Mouse (Mus musculus): ENCODE results near the gene Nradd. TPM values are rescaled to one million over a fixed set of nuclear protein-coding genes. Genes with fewer than 3 reads are reported as not detected.

The Nradd gene
- polyA plus RNA-seq, 1 experiment from 2014 or later, result 27.2 TPM

DNA sequence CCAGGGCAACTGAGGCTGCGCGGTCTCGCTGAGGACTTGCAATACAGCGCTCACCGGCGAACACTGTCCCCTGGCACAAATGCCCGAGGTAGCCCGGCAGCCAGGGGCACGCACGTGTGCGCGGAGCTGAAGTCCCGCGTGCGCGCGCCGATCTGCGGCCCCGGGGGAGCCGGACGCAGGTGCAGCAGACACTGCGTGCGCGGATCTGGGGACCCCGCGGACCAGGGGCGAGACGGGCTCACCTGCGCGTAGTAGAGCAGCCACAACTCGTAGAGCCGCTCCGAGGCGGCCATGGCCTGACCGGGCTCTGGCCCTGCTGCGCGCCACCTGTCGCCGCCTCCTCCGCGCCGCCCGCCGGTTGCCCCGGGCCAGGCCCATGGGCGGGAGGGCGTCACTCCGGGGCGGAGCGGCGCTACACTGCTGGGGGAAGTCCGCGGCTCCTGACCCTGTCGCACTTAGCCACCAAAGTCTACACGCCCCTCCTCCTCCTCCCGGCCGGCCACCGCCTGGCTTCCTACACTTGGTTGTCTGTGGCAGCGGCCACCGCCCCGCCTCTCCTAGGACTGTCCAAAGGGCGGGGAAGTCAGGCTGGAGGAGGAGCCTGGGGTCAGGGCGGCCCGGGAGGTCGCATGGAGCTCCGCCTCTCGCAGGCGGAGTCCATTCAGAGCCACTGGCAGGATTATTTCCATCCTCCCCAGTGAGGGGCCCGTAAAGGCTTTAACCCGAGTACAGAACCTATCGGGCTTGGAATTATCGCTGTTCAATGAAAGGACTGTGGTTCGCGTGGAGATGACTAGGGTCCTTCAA lies 29.6 kb upstream of the Nradd start, which contains the start of gene Nbeal2:
Gene Nbeal2 (minus strand): TSS at position 507 of the 807 bp plus-strand sequence.
- peak within 1 kb of the TSS; percentile 83 for H3K9ac ChIP-seq (ENCODE audit: low read length)
- H3K4me2 ChIP-seq (ENCODE audit: low read depth, low read length), result peak within 1 kb of the TSS; percentile 88
- H3K9me3 ChIP-seq (replicated peaks; ENCODE audit: control insufficient read depth, low read length), result no peaks in the 10 kb centered on the region
- peak within 1 kb of the TSS; percentile 88 for H3K27ac ChIP-seq (ENCODE audit: low read length)
- H3K36me3 ChIP-seq (ENCODE audit: control insufficient read depth, insufficient read depth, low read length), result no peaks in the 10 kb centered on the region
- H3K4me1 ChIP-seq (ENCODE audit: control insufficient read depth, insufficient read depth, low read length), result peaks cover 26% of the 10 kb centered on the region
- peak; percentile 88 for ATAC-seq (ENCODE audit: insufficient read depth, low FRiP score)
- H3K27me3 ChIP-seq (ENCODE audit: control insufficient read depth, insufficient read depth, low read length), result peaks cover 4% of the 10 kb centered on the region; the same call in 1 of the 2 replicates
- H3K4me3 ChIP-seq (replicated peaks; ENCODE audit: low read length), result peak within 1 kb of the TSS; percentile 70
- WGBS, result under 1% methylated on average over 74 of the region's 75 CpGs

DNA sequence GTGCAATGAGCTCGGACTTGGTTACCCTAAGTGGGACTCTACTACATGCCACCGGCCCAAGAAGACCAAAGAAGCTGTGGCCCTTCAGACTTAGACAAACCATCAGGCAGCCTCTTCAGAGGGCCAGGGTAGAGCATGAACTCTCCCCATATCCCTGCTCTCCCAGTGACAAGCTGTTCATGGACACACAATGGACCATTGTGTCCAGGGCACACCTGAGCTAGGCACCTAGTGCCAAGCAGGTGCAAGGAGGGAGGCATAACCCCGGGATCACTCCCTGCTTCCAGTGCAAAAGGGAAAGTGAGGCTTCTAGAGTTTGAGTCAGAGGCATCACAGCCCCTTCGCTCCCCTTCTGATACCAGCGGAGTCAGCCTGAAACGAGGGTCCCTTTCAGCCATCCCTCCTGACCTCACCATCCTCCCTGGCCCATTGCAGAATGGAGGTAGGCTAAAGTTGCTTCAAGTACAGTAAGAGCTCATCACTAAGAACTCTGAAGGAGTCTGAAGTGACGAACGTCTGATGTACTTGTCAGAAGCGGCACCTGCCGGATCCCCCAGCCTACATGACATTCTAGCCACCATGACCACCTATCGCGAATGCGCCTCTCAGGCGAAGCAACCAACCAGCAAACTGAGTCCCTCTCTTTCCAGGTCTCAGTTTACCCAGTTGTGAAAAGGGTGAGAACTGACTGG lies 28.9 kb upstream of the Nradd start:
- H3K36me3 ChIP-seq (ENCODE audit: control insufficient read depth, insufficient read depth, low read length), result no peaks in the 10 kb centered on the region
- H3K4me3 ChIP-seq (replicated peaks; ENCODE audit: low read length), result peak overlapping the region; percentile 70

DNA sequence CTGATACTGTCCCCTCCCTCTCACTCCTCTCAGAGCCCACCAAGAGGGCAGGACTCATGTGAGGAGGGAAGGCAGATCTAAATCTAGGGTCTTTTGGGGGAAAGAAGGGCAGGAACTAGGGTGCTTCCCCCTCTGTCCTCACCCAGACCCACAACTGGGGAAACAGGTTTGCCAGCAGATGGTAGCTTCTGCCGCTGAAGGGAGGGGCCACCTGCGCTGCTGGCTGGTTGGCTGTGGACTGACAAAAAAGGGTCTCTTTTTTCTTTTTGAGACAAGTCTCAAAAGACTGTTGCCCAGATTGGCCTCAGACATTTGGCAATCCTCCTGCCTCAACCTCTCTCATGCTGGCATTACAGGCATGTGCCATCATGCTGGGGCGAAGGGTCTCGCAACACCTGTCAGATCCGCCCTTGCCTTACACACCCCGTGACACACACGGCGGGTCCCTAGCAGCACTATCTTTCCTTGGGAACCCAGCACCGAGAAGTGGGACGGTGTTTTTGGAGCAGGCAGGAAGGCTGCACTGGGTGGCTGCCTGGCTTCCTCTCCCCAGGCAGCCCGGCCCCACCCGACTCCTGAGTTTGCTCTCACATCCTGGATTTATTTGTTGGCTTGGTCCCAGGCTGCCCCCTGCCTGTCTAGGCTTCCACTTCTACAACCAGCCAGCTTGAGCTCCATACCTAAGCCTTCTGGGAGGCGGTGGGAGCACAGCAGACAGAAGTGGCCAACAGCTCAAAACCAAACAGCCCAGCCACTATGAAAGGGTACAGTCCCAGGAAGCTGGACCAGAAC lies 27.9 kb upstream of the Nradd start:
- no peak for ATAC-seq (ENCODE audit: insufficient read depth, low FRiP score)

More for the DNA sequence above, 28.9 kb upstream of the Nradd start:
- Histone ChIP-seq H3K4me1 (ENCODE audit: control insufficient read depth, insufficient read depth, low read length) (peaks cover 26% of the 10 kb centered on the region), H3K9me3 (replicated peaks; ENCODE audit: control insufficient read depth, low read length) (no peaks in the 10 kb centered on the region), H3K4me2 (ENCODE audit: low read depth, low read length) (peak overlapping the region; percentile 88), H3K9ac (ENCODE audit: low read length) (peak overlapping the region; percentile 83), H3K27me3 (ENCODE audit: control insufficient read depth, insufficient read depth, low read length) (peaks cover 4% of the 10 kb centered on the region; the same call in 1 of the 2 replicates), H3K27ac (ENCODE audit: low read length) (peak overlapping the region; percentile 88)
- 20% methylated on average over 14 of the region's 14 CpGs for WGBS
- ATAC-seq (ENCODE audit: insufficient read depth, low FRiP score), result no peak

DNA sequence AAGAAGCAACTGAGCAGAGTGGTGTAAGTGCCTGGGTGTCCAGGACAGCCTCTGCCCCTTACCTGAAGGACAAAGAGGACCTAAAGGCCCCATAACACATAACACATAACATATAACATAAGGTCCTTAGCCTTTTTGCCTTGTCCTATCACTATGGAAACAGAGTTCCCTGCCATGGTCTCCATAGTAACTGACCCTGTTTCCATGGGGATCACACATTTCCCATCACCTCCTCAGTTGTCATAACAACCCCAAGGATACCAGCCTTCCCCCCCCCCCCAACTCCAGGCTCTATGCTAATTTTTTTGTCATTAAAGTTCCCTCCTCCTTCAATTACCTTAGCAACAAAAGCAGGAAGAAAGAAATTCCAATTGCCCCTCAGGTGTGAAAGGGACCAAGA lies 25.5 kb upstream of the Nradd start:
- no peak overlapping the region for H3K27ac ChIP-seq (ENCODE audit: low read length)
- no peaks in the 10 kb centered on the region for H3K9me3 ChIP-seq (replicated peaks; ENCODE audit: control insufficient read depth, low read length)
- no peaks in the 10 kb centered on the region for H3K36me3 ChIP-seq (ENCODE audit: control insufficient read depth, insufficient read depth, low read length)
- no peak overlapping the region for H3K4me2 ChIP-seq (ENCODE audit: low read depth, low read length)
- peaks cover 4% of the 10 kb centered on the region; the same call in 1 of the 2 replicates for H3K27me3 ChIP-seq (ENCODE audit: control insufficient read depth, insufficient read depth, low read length)
- no peak for ATAC-seq (ENCODE audit: insufficient read depth, low FRiP score)
- peaks cover 17% of the 10 kb centered on the region for H3K4me1 ChIP-seq (ENCODE audit: control insufficient read depth, insufficient read depth, low read length)
- no peak overlapping the region for H3K4me3 ChIP-seq (replicated peaks; ENCODE audit: low read length)
- H3K9ac ChIP-seq (ENCODE audit: low read length), result no peak overlapping the region

More for the DNA sequence above, 27.9 kb upstream of the Nradd start:
- Histone ChIP-seq H3K4me1 (ENCODE audit: control insufficient read depth, insufficient read depth, low read length) (peaks cover 22% of the 10 kb centered on the region), H3K27ac (ENCODE audit: low read length) (peak overlapping the region; percentile 88), H3K27me3 (ENCODE audit: control insufficient read depth, insufficient read depth, low read length) (peaks cover 4% of the 10 kb centered on the region; the same call in 1 of the 2 replicates), H3K36me3 (ENCODE audit: control insufficient read depth, insufficient read depth, low read length) (no peaks in the 10 kb centered on the region), H3K4me2 (ENCODE audit: low read depth, low read length) (peak overlapping the region; percentile 88), H3K9me3 (replicated peaks; ENCODE audit: control insufficient read depth, low read length) (no peaks in the 10 kb centered on the region), H3K4me3 (replicated peaks; ENCODE audit: low read length) (peak overlapping the region; percentile 70), H3K9ac (ENCODE audit: low read length) (peak overlapping the region; percentile 83)
- 16% methylated on average over 13 of the region's 13 CpGs for WGBS

DNA sequence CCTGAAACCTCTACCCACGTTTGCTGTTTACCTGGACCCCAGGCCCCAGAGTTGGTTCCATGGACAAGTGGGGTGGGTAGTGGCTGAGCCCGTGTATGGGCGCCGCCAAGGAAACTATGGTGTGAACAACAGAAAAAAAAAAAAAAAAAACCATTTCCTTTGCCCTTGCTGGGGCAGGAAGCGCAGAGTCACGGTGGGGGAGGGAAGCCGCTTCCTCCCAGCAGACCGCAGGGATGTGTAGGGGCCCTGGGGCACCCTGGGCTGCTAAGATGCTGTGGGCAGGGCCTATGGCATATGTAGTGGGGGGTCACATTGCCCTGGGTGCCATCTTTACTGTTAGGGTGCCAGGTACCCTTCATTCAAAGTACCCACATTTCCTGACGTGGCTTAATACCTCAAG lies 21.0 kb upstream of the Nradd start:
- no peak for ATAC-seq (ENCODE audit: insufficient read depth, low FRiP score)
- H3K27me3 ChIP-seq (ENCODE audit: control insufficient read depth, insufficient read depth, low read length), result no peaks in the 10 kb centered on the region
- no peak overlapping the region for H3K9ac ChIP-seq (ENCODE audit: low read length)
- H3K4me1 ChIP-seq (ENCODE audit: control insufficient read depth, insufficient read depth, low read length), result no peaks in the 10 kb centered on the region
- WGBS, result 79% methylated on average over 9 of the region's 9 CpGs
- no peaks in the 10 kb centered on the region for H3K9me3 ChIP-seq (replicated peaks; ENCODE audit: control insufficient read depth, low read length)
- no peak overlapping the region for H3K4me3 ChIP-seq (replicated peaks; ENCODE audit: low read length)
- no peak overlapping the region for H3K27ac ChIP-seq (ENCODE audit: low read length)
- no peak overlapping the region for H3K4me2 ChIP-seq (ENCODE audit: low read depth, low read length)
- no peaks in the 10 kb centered on the region for H3K36me3 ChIP-seq (ENCODE audit: control insufficient read depth, insufficient read depth, low read length)

DNA sequence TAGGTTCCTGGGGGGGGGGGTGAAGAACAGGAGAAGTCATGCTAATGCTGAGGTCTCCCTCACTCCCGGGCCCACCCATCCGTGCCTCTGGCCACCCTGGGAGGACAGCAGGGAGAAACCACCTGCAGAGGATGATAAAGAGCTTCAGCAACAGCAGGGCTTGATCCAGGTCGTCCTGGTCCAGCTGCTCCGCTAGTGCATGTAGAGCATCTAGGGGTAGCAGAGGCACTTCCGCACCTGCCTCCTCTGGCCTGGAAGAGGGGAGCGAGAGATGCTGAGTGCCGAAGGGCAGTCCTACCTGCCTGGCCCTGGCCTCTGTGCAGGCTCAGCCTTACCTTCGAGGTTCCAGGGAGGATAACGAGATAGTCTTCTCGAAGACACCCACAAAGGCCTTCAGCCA lies 20.0 kb upstream of the Nradd start:
- Histone ChIP-seq H3K4me3 (replicated peaks; ENCODE audit: low read length) (no peak overlapping the region), H3K9ac (ENCODE audit: low read length) (no peak overlapping the region), H3K4me2 (ENCODE audit: low read depth, low read length) (no peak overlapping the region), H3K9me3 (replicated peaks; ENCODE audit: control insufficient read depth, low read length) (no peaks in the 10 kb centered on the region), H3K4me1 (ENCODE audit: control insufficient read depth, insufficient read depth, low read length) (no peaks in the 10 kb centered on the region), H3K27me3 (ENCODE audit: control insufficient read depth, insufficient read depth, low read length) (no peaks in the 10 kb centered on the region), H3K27ac (ENCODE audit: low read length) (no peak overlapping the region), H3K36me3 (ENCODE audit: control insufficient read depth, insufficient read depth, low read length) (no peaks in the 10 kb centered on the region)
- WGBS, result 88% methylated on average over 10 of the region's 10 CpGs
- no peak for ATAC-seq (ENCODE audit: insufficient read depth, low FRiP score)

DNA sequence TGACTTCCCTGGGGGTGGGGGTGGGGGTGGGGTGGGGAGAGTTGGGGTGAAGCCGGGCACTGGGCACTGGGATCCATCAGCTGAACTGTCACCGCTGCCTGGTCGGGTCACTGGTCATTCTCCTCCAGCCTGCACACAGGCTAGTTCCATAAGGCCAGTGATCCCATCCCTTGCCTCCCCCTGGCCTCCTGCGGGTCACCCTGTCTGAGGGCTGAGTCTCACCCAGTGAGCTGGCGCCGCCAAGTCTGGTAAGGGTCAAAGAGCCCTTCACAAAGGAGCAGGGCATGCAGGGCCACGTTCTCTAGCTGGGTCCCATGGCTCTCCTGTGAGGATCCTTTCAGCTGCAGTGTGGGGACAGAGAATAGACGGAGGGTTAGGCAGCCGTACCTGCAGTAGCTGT lies 19.5 kb upstream of the Nradd start:
- H3K9me3 ChIP-seq (replicated peaks; ENCODE audit: control insufficient read depth, low read length), result no peaks in the 10 kb centered on the region
- 56% methylated on average over 9 of the region's 9 CpGs for WGBS
- H3K27me3 ChIP-seq (ENCODE audit: control insufficient read depth, insufficient read depth, low read length), result no peaks in the 10 kb centered on the region
- no peaks in the 10 kb centered on the region for H3K4me1 ChIP-seq (ENCODE audit: control insufficient read depth, insufficient read depth, low read length)
- no peak overlapping the region for H3K9ac ChIP-seq (ENCODE audit: low read length)
- no peak overlapping the region for H3K27ac ChIP-seq (ENCODE audit: low read length)
- ATAC-seq (ENCODE audit: insufficient read depth, low FRiP score), result no peak
- no peaks in the 10 kb centered on the region for H3K36me3 ChIP-seq (ENCODE audit: control insufficient read depth, insufficient read depth, low read length)
- no peak overlapping the region for H3K4me3 ChIP-seq (replicated peaks; ENCODE audit: low read length)
- no peak overlapping the region for H3K4me2 ChIP-seq (ENCODE audit: low read depth, low read length)

DNA sequence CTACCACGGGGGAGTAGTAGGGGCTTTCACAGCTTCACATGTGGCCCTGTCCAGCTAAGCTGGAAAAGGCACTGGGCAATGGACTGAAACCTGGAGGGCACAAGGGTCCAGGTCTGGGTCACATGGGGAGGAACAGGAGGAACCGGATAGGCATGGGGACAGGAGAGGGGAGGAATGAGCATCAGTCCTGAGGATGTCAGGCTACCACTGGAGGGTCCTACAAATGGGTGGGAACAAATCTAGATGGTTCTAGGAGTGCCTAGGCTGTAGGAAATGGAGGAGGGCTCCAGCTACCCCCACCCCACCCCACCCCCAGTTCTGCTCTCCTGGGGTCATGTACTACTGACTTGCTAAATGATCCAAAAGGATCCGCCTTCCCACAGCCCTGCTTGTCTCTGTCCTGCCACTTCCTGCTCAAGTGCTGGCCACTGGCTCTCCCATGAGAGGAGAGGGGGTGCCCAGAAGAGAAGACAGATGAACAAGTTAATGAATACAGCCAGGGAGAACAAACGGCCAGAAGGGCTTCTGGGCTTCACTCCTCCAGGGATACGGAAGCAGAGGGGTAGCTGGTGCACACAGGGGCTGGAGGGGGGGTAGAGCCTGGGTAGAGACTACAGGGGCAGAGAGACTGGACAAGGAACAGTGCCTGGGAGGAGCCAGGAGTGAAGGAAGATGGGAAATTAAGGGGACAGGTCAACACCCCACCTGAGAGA lies 18.7 kb upstream of the Nradd start:
- Histone ChIP-seq H3K4me1 (ENCODE audit: control insufficient read depth, insufficient read depth, low read length) (no peaks in the 10 kb centered on the region), H3K36me3 (ENCODE audit: control insufficient read depth, insufficient read depth, low read length) (no peaks in the 10 kb centered on the region), H3K9me3 (replicated peaks; ENCODE audit: control insufficient read depth, low read length) (no peaks in the 10 kb centered on the region), H3K9ac (ENCODE audit: low read length) (no peak overlapping the region), H3K4me2 (ENCODE audit: low read depth, low read length) (no peak overlapping the region), H3K27ac (ENCODE audit: low read length) (no peak overlapping the region), H3K27me3 (ENCODE audit: control insufficient read depth, insufficient read depth, low read length) (no peaks in the 10 kb centered on the region), H3K4me3 (replicated peaks; ENCODE audit: low read length) (no peak overlapping the region)
- 51% methylated on average over 5 of the region's 5 CpGs for WGBS
- no peak for ATAC-seq (ENCODE audit: insufficient read depth, low FRiP score)
